Mouse (Mus musculus): ENCODE results near the gene Spaca4. TPM values are rescaled to one million over a fixed set of nuclear protein-coding genes. Genes with fewer than 3 reads are reported as not detected.

The Spaca4 gene
- polyA plus RNA-seq, 1 experiment from 2014 or later, result not detected

GRCm38 (mm10) chr7:45718331-45718730 is 7.3 kb downstream of the Spaca4 start:
- Histone ChIP-seq H3K27me3 (no peaks in the 10 kb centered on the region), H3K4me2 (peak overlapping the region; percentile 64), H3K9ac (peak overlapping the region; percentile 88), H3K4me3 (peak overlapping the region; percentile 69), H3K4me1 (replicated peaks) (peaks cover 43% of the 10 kb centered on the region), H3K27ac (peak overlapping the region; percentile 85), H3K36me3 (peaks cover 20% of the 10 kb centered on the region), H3K9me3 (replicated peaks) (no peaks in the 10 kb centered on the region)
- WGBS, result under 1% methylated on average over 20 of the region's 20 CpGs
- ATAC-seq (replicated peaks; ENCODE audit: insufficient number of reproducible peaks, insufficient read depth, low FRiP score, low read depth), result no peak

GRCm38 (mm10) chr7:45717918-45718297 is 7.7 kb downstream of the Spaca4 start, which contains the start of gene Sphk2:
Gene Sphk2, minus strand, starts transcription at chr7:45718002.
- 0% methylated on average over 41 of the region's 41 CpGs for WGBS
- peaks cover 43% of the 10 kb centered on the region for H3K4me1 ChIP-seq (replicated peaks)

GRCm38 (mm10) chr7:45716952-45717917 is 8.4 kb downstream of the Spaca4 start:
- peak; percentile 18; the same call in 1 of the 2 replicates for ATAC-seq (replicated peaks; ENCODE audit: insufficient number of reproducible peaks, insufficient read depth, low FRiP score, low read depth)
- Histone ChIP-seq H3K4me3 (peak overlapping the region; percentile 69), H3K9ac (peak overlapping the region; percentile 86), H3K36me3 (peaks cover 30% of the 10 kb centered on the region), H3K27ac (peak overlapping the region; percentile 89), H3K27me3 (no peaks in the 10 kb centered on the region), H3K9me3 (replicated peaks) (no peaks in the 10 kb centered on the region), H3K4me1 (replicated peaks) (peaks cover 43% of the 10 kb centered on the region), H3K4me2 (peak overlapping the region; percentile 80)
- WGBS, result 6% methylated on average over 31 of the region's 31 CpGs

More at GRCm38 (mm10) chr7:45717918-45718297, 7.7 kb downstream of the Spaca4 start, which contains the start of gene Sphk2:
- Histone ChIP-seq H3K4me2 (peak within 1 kb of the TSS; percentile 80), H3K9me3 (replicated peaks) (no peaks in the 10 kb centered on the region), H3K27ac (peak within 1 kb of the TSS; percentile 89), H3K9ac (peak within 1 kb of the TSS; percentile 88), H3K27me3 (no peaks in the 10 kb centered on the region), H3K4me3 (peak within 1 kb of the TSS; percentile 69), H3K36me3 (peaks cover 23% of the 10 kb centered on the region)
- ATAC-seq (replicated peaks; ENCODE audit: insufficient number of reproducible peaks, insufficient read depth, low FRiP score, low read depth), result peak; percentile 76

GRCm38 (mm10) chr7:45716460-45716857 is 9.2 kb downstream of the Spaca4 start:
- Histone ChIP-seq H3K4me1 (replicated peaks) (peaks cover 43% of the 10 kb centered on the region), H3K27ac (0 out of 2 replicates have a peak overlapping the region, but pooled peaks have one; percentile 89), H3K4me2 (peak overlapping the region; percentile 80), H3K36me3 (peaks cover 36% of the 10 kb centered on the region), H3K9me3 (replicated peaks) (no peaks in the 10 kb centered on the region), H3K9ac (peak overlapping the region; percentile 86; the same call in 1 of the 2 replicates), H3K4me3 (peak overlapping the region; percentile 69), H3K27me3 (no peaks in the 10 kb centered on the region)
- no peak for ATAC-seq (replicated peaks; ENCODE audit: insufficient number of reproducible peaks, insufficient read depth, low FRiP score, low read depth)
- 86% methylated on average over 3 of the region's 3 CpGs for WGBS

- H3K27ac ChIP-seq, result peak overlapping the region; percentile 44
- H3K27me3 ChIP-seq, result no peaks in the 10 kb centered on the region
- 75% methylated on average over 19 of the region's 19 CpGs for WGBS
- H3K4me2 ChIP-seq, result peak overlapping the region; percentile 80
- H3K4me1 ChIP-seq (replicated peaks), result peaks cover 43% of the 10 kb centered on the region
- ATAC-seq (replicated peaks; ENCODE audit: insufficient number of reproducible peaks, insufficient read depth, low FRiP score, low read depth), result no peak
- H3K9me3 ChIP-seq (replicated peaks), result no peaks in the 10 kb centered on the region
- peaks cover 37% of the 10 kb centered on the region for H3K36me3 ChIP-seq
- peak overlapping the region; percentile 69 for H3K4me3 ChIP-seq
- H3K9ac ChIP-seq, result peak overlapping the region; percentile 3; the same call in 1 of the 2 replicates
These were observed 9.7 kb downstream of the Spaca4 start for GRCm38 (mm10) chr7:45715741-45716459.

- Histone ChIP-seq H3K4me1 (replicated peaks) (peaks cover 43% of the 10 kb centered on the region), H3K9ac (peak within 1 kb of the TSS; percentile 63), H3K27me3 (no peaks in the 10 kb centered on the region), H3K9me3 (replicated peaks) (no peaks in the 10 kb centered on the region), H3K4me3 (peak within 1 kb of the TSS; percentile 69), H3K36me3 (peaks cover 35% of the 10 kb centered on the region), H3K4me2 (peak within 1 kb of the TSS; percentile 80), H3K27ac (peak within 1 kb of the TSS; percentile 44)
- WGBS, result 6% methylated on average over 34 of the region's 34 CpGs
- ATAC-seq (replicated peaks; ENCODE audit: insufficient number of reproducible peaks, insufficient read depth, low FRiP score, low read depth), result peak; percentile 86
These were observed 10.4 kb downstream of the Spaca4 start, which contains the start of gene Rpl18 for GRCm38 (mm10) chr7:45715090-45715708. Gene Rpl18, plus strand, starts transcription at chr7:45715457.

- Histone ChIP-seq H3K9ac (peak overlapping the region; percentile 63), H3K4me1 (replicated peaks) (peaks cover 40% of the 10 kb centered on the region), H3K4me2 (peak overlapping the region; percentile 80), H3K27me3 (no peaks in the 10 kb centered on the region), H3K27ac (0 out of 2 replicates have a peak overlapping the region, but pooled peaks have one; percentile 10), H3K4me3 (peak overlapping the region; percentile 69), H3K9me3 (replicated peaks) (no peaks in the 10 kb centered on the region), H3K36me3 (peaks cover 31% of the 10 kb centered on the region)
- peak; percentile 15 for ATAC-seq (replicated peaks; ENCODE audit: insufficient number of reproducible peaks, insufficient read depth, low FRiP score, low read depth)
- 9% methylated on average over 14 of the region's 14 CpGs for WGBS
These were observed 11.0 kb downstream of the Spaca4 start for GRCm38 (mm10) chr7:45714630-45715089.

GRCm38 (mm10) chr7:45713881-45714520 is 11.6 kb downstream of the Spaca4 start:
- no peaks in the 10 kb centered on the region for H3K27me3 ChIP-seq
- ATAC-seq (replicated peaks; ENCODE audit: insufficient number of reproducible peaks, insufficient read depth, low FRiP score, low read depth), result no peak
- H3K9ac ChIP-seq, result peak overlapping the region; percentile 63
- WGBS, result 79% methylated on average over 6 of the region's 6 CpGs
- no peaks in the 10 kb centered on the region for H3K9me3 ChIP-seq (replicated peaks)
- H3K4me1 ChIP-seq (replicated peaks), result peaks cover 35% of the 10 kb centered on the region
- peak overlapping the region; percentile 69 for H3K4me3 ChIP-seq
- no peak overlapping the region for H3K27ac ChIP-seq
- H3K4me2 ChIP-seq, result peak overlapping the region; percentile 80
- peaks cover 32% of the 10 kb centered on the region for H3K36me3 ChIP-seq

- no peak for ATAC-seq (replicated peaks; ENCODE audit: insufficient number of reproducible peaks, insufficient read depth, low FRiP score, low read depth)
- Histone ChIP-seq H3K27me3 (no peaks in the 10 kb centered on the region), H3K27ac (no peak overlapping the region), H3K4me2 (no peak overlapping the region), H3K9ac (no peak overlapping the region), H3K9me3 (replicated peaks) (no peaks in the 10 kb centered on the region), H3K4me1 (replicated peaks) (peaks cover 36% of the 10 kb centered on the region), H3K4me3 (no peak overlapping the region), H3K36me3 (peaks cover 32% of the 10 kb centered on the region)
- 95% methylated on average over 16 of the region's 16 CpGs for WGBS
These were observed 12.2 kb downstream of the Spaca4 start for GRCm38 (mm10) chr7:45713396-45713795.

- no peaks in the 10 kb centered on the region for H3K27me3 ChIP-seq
- WGBS, result 91% methylated on average over 21 of the region's 21 CpGs
- no peak for ATAC-seq (replicated peaks; ENCODE audit: insufficient number of reproducible peaks, insufficient read depth, low FRiP score, low read depth)
These were observed 13.4 kb downstream of the Spaca4 start for GRCm38 (mm10) chr7:45712022-45712757.

More at GRCm38 (mm10) chr7:45712022-45712757, 13.4 kb downstream of the Spaca4 start:
- Histone ChIP-seq H3K27ac (no peak overlapping the region), H3K9ac (no peak overlapping the region), H3K9me3 (replicated peaks) (no peaks in the 10 kb centered on the region), H3K4me1 (replicated peaks) (peaks cover 48% of the 10 kb centered on the region), H3K4me2 (no peak overlapping the region), H3K36me3 (peaks cover 32% of the 10 kb centered on the region), H3K4me3 (no peak overlapping the region)

Data from heart, embryonic 15.5 days (tissue).